Mouse (Mus musculus) spleen, adult 2 months (tissue): ENCODE results near the gene Frg2f1. TPM values are rescaled to one million over a fixed set of nuclear protein-coding genes. Genes with fewer than 3 reads are reported as not detected.
"Not testable (repeated sequence)": the region's sequence is repeated elsewhere in the genome, so short reads cannot be mapped to it uniquely, and the experiment has no call there.

Source experiments
- DNase-seq, 2 experiments: peaks; one replicate each; pipeline versions ENCODE4 v3.0.0 to v3.0.0-alpha.2; 2012 to 2021; ENCODE audit warnings: low spot score in 2 of 2, low read depth in 1 of 2
- H3K27ac ChIP-seq: fragments of 200-500 bp; 2 replicates; pipeline ENCODE4 v1.5.1; 2012; ENCODE audit warnings: low read length, inconsistent platforms; ENCODE audit not compliant: insufficient read depth
- H3K27me3 ChIP-seq: fragments of 200-500 bp; 2 replicates; pipeline ENCODE4 v1.6.1; 2012; ENCODE audit warnings: mild to moderate bottlenecking, moderate library complexity, low read length, inconsistent platforms; ENCODE audit not compliant: control insufficient read depth, insufficient read depth
- H3K36me3 ChIP-seq: fragments of 200-500 bp; 2 replicates; pipeline ENCODE4 v1.6.1; 2012; ENCODE audit warnings: mild to moderate bottlenecking, low read length, inconsistent platforms; ENCODE audit not compliant: control insufficient read depth, insufficient read depth
- H3K4me1 ChIP-seq: fragments of 200-500 bp; 2 replicates; pipeline ENCODE4 v1.6.1; 2011; ENCODE audit warnings: inconsistent platforms; ENCODE audit not compliant: control insufficient read depth, insufficient read depth, insufficient read length
- H3K4me3 ChIP-seq: fragments of 200-500 bp; 2 replicates; pipeline ENCODE4 v1.5.1; 2011; ENCODE audit warnings: mild to moderate bottlenecking, inconsistent platforms; ENCODE audit not compliant: insufficient read depth, insufficient read length; ENCODE audit errors: extremely low read depth
- CTCF ChIP-seq: fragments of 200-500 bp; IDR thresholded peaks from 2 replicates; pipeline ENCODE4 v1.5.1; 2011; ENCODE audit warnings: mild to moderate bottlenecking, inconsistent platforms; ENCODE audit not compliant: insufficient read depth, insufficient read length, insufficient replicate concordance; ENCODE audit errors: extremely low read depth
- POLR2A ChIP-seq: fragments of 200-500 bp; IDR thresholded peaks from 2 replicates; pipeline ENCODE4 v1.6.1; 2011; ENCODE audit warnings: low read depth, low read length, inconsistent platforms
- WGBS: fragments of 180-500 bp; shearing (Covaris S2); methylation state at CpG from one replicate; pipeline ENCODE4 v1.1.7; 2018; 5-methylcytosine and 5-hydroxymethylcytosine counted together
- polyA plus RNA-seq: library from polyadenylated mRNA; depleted of rRNA; stranded (reverse); fragments of >200 nt; gene quantifications from 2 replicates; pipeline ENCODE4 v1.2.3, GENCODE M21; 2012

Frg2f1 gene
- polyA plus RNA-seq, 1 experiment: 5.5 TPM

GRCm38 (mm10) chr4:119555466-119555865 lies 16.1 kb upstream of the Frg2f1 start:
- Histone ChIP-seq H3K4me1 (peaks cover 2% of the 10 kb centered on the region; the same call in 1 of the 2 replicates), H3K27ac (no peak overlapping the region), H3K27me3 (no peaks in the 10 kb centered on the region), H3K36me3 (no peaks in the 10 kb centered on the region), H3K4me3 (no peak overlapping the region)
- WGBS: 85% methylated on average over 2 of the region's 2 CpGs
- TF ChIP-seq POLR2A (no peak), CTCF (no peak)
- no peak for DNase-seq

GRCm38 (mm10) chr4:119550864-119551263 lies 11.5 kb upstream of the Frg2f1 start:
- DNase-seq: no peak
- TF ChIP-seq POLR2A (no peak), CTCF (no peak)
- WGBS: 59% methylated on average over 1 of the region's 1 CpGs
- no peak overlapping the region for H3K4me3 ChIP-seq
- H3K36me3 ChIP-seq: no peaks in the 10 kb centered on the region
- H3K27ac ChIP-seq: no peak overlapping the region
- no peaks in the 10 kb centered on the region for H3K27me3 ChIP-seq
- peaks cover 2% of the 10 kb centered on the region; the same call in 1 of the 2 replicates for H3K4me1 ChIP-seq

- 0 out of 2 replicates have a peak overlapping the region, but pooled peaks have one; percentile 24 for H3K27ac ChIP-seq
- peaks cover 3% of the 10 kb centered on the region for H3K4me1 ChIP-seq
These were observed 1.2 kb upstream of the Frg2f1 start for GRCm38 (mm10) chr4:119540533-119540890.

GRCm38 (mm10) chr4:119539836-119540532 lies 655 bp upstream of the Frg2f1 start:
- H3K36me3 ChIP-seq: no peaks in the 10 kb centered on the region
- 1% methylated on average over 52 of the region's 76 CpGs for WGBS
- DNase-seq: peak; percentile 37 to 45

More at GRCm38 (mm10) chr4:119540533-119540890, 1.2 kb upstream of the Frg2f1 start:
- DNase-seq: no peak
- 12% methylated on average over 10 of the region's 10 CpGs for WGBS
- TF ChIP-seq POLR2A (no peak), CTCF (no peak)
- peak overlapping the region; percentile 97 for H3K4me3 ChIP-seq
- no peaks in the 10 kb centered on the region for H3K27me3 ChIP-seq
- no peaks in the 10 kb centered on the region for H3K36me3 ChIP-seq

GRCm38 (mm10) chr4:119537436-119537835 lies 1.9 kb downstream of the Frg2f1 start:
- WGBS: 94% methylated on average over 4 of the region's 4 CpGs
- H3K27me3 ChIP-seq: no peaks in the 10 kb centered on the region
- H3K4me1 ChIP-seq: peaks cover 3% of the 10 kb centered on the region; the same call in 1 of the 2 replicates
- no peak overlapping the region for H3K27ac ChIP-seq
- no peaks in the 10 kb centered on the region for H3K36me3 ChIP-seq
- no peak for DNase-seq
- no peak overlapping the region for H3K4me3 ChIP-seq
- TF ChIP-seq CTCF: no peak
- TF ChIP-seq POLR2A: no peak

More at GRCm38 (mm10) chr4:119539836-119540532, 655 bp upstream of the Frg2f1 start:
- Histone ChIP-seq H3K4me3 (peak overlapping the region; percentile 97), H3K27me3 (no peaks in the 10 kb centered on the region), H3K4me1 (peaks cover 3% of the 10 kb centered on the region), H3K27ac (peak overlapping the region; percentile 87)
- no peak for TF ChIP-seq CTCF
- no peak for TF ChIP-seq POLR2A

GRCm38 (mm10) chr4:119536615-119537014 lies 2.7 kb downstream of the Frg2f1 start, which contains the start of gene Foxj3:
TSS of gene Foxj3 (plus strand) at chr4:119537004.
- not testable (repeated sequence) for H3K27me3 ChIP-seq, DNase-seq, H3K36me3 ChIP-seq, H3K4me1 ChIP-seq, H3K4me3 ChIP-seq, H3K27ac ChIP-seq
- 68% methylated on average over 4 of the region's 4 CpGs for WGBS

GRCm38 (mm10) chr4:119535103-119535502 lies 4.2 kb downstream of the Frg2f1 start:
- H3K27me3 ChIP-seq: no peaks in the 10 kb centered on the region
- H3K36me3 ChIP-seq: no peaks in the 10 kb centered on the region
- 81% methylated on average over 4 of the region's 4 CpGs for WGBS
- no peak overlapping the region for H3K4me3 ChIP-seq
- no peak for DNase-seq
- no peak overlapping the region for H3K27ac ChIP-seq
- TF ChIP-seq POLR2A (no peak), CTCF (no peak)
- peaks cover 3% of the 10 kb centered on the region; the same call in 1 of the 2 replicates for H3K4me1 ChIP-seq
